Mouse (Mus musculus): ENCODE measurements around the gene Gipr. TPM values are rescaled to one million over a fixed set of nuclear protein-coding genes. Genes with fewer than 3 reads are reported as not detected.
A peak's percentile ranks its signal among the peaks of the same experiment; 100 is the strongest.
"Not testable (repeated sequence)": the region's sequence is repeated elsewhere in the genome, so short reads cannot be mapped to it uniquely, and the experiment has no call there.

The Gipr gene
- polyA plus RNA-seq, 1 experiment from 2014 or later = 0.76 TPM

DNA sequence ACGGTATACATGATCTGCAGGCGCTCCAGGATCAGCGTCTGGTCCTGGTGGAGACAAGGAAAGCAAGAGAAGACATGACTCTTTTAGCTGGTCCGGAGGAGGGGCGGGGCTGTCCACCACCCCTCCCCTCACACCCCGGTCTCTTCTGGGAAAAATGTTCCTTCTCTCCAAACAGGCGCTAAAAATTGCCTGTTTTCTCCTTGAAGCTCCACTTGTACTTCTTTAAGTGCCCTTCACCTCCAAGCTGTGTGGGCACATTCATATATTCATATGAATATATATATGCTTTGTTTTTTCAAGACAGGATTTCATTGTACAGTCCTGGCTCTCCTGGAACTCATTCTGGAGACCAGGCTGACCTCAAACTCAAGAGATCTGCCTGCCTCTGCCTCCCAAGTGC, 3.0 kb downstream of the Gipr start:
- no peak overlapping the region for H3K4me2 ChIP-seq (ENCODE audit: low read depth)
- ATAC-seq (ENCODE audit: insufficient read depth, low FRiP score, low TSS enrichment) = no peak
- peaks cover 26% of the 10 kb centered on the region for H3K27me3 ChIP-seq (ENCODE audit: control insufficient read depth, insufficient read depth, low read length)
- no peak overlapping the region for H3K9ac ChIP-seq (ENCODE audit: low read length)
- WGBS = 80% methylated on average over 7 of the region's 7 CpGs
- no peak overlapping the region for H3K4me3 ChIP-seq (ENCODE audit: low read depth, low read length)
- H3K27ac ChIP-seq (ENCODE audit: low read depth, low read length) = no peak overlapping the region
- no peak for DNase-seq (ENCODE audit: low spot score)
- H3K4me1 ChIP-seq (ENCODE audit: control insufficient read depth, insufficient read depth, low read length) = no peaks in the 10 kb centered on the region; the same call in none of the 2 replicates
- H3K36me3 ChIP-seq (ENCODE audit: control insufficient read depth, insufficient read depth, low read length) = no peaks in the 10 kb centered on the region
- H3K9me3 ChIP-seq (ENCODE audit: control insufficient read depth, low read length) = no peaks in the 10 kb centered on the region

DNA sequence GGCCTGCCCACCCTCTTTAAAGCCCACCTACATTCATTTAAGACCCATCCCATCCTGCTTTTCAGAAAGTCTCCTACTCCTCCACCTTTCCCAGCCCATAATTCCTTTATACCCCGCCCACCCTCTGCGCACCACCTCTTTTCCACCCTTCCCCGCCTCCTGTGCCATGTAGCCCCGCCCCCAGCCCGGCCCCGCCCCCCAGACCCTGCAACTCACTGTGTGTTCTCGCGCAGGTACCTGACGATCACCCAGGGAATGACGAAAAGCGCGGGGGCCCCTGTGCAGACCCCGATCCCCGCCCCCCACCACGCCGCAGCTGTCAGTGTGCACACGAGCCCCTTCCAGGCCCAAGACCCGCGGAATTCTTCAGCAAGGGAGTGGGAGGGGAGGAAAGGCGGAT, 5.8 kb downstream of the Gipr start:
- Histone ChIP-seq H3K27ac (ENCODE audit: low read depth, low read length) (no peak overlapping the region), H3K4me1 (ENCODE audit: control insufficient read depth, insufficient read depth, low read length) (no peaks in the 10 kb centered on the region; the same call in 1 of the 2 replicates), H3K4me2 (ENCODE audit: low read depth) (peak overlapping the region; percentile 53), H3K27me3 (ENCODE audit: control insufficient read depth, insufficient read depth, low read length) (peaks cover 23% of the 10 kb centered on the region), H3K9me3 (ENCODE audit: control insufficient read depth, low read length) (no peaks in the 10 kb centered on the region), H3K9ac (ENCODE audit: low read length) (peak overlapping the region; percentile 26; the same call in 1 of the 2 replicates), H3K36me3 (ENCODE audit: control insufficient read depth, insufficient read depth, low read length) (no peaks in the 10 kb centered on the region), H3K4me3 (ENCODE audit: low read depth, low read length) (peak overlapping the region; percentile 27)
- 1% methylated on average over 20 of the region's 20 CpGs for WGBS
- DNase-seq (ENCODE audit: low spot score) (peak; percentile 48), ATAC-seq (ENCODE audit: insufficient read depth, low FRiP score, low TSS enrichment) (peak; percentile 39; the same call in 1 of the 2 replicates)

DNA sequence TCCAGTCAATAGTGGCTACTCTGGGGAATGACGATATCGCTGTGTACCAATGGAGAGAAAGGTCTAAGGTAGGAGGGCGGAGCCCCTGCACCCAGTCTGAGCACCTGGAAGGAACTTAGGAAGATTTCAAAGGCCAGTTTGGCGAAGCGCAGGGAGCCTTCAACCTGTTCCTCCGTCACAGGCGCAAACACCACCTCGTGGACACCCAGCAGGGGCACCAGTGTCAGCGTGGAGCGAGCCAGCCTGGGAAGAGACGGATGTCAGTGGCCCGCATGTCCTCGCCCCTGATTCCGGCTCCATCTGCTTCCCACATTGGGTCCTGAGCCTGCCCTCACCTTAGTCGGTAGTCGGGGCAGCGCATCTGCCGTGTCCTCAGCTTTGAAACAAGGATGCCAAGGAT, 6.5 kb downstream of the Gipr start:
- no peak for DNase-seq (ENCODE audit: low spot score)
- no peaks in the 10 kb centered on the region; the same call in 1 of the 2 replicates for H3K4me1 ChIP-seq (ENCODE audit: control insufficient read depth, insufficient read depth, low read length)
- peaks cover 4% of the 10 kb centered on the region for H3K36me3 ChIP-seq (ENCODE audit: control insufficient read depth, insufficient read depth, low read length)
- no peaks in the 10 kb centered on the region for H3K9me3 ChIP-seq (ENCODE audit: control insufficient read depth, low read length)
- H3K27ac ChIP-seq (ENCODE audit: low read depth, low read length) = no peak overlapping the region
- H3K9ac ChIP-seq (ENCODE audit: low read length) = no peak overlapping the region
- no peak for ATAC-seq (ENCODE audit: insufficient read depth, low FRiP score, low TSS enrichment)
- no peak overlapping the region for H3K4me2 ChIP-seq (ENCODE audit: low read depth)
- peaks cover 17% of the 10 kb centered on the region for H3K27me3 ChIP-seq (ENCODE audit: control insufficient read depth, insufficient read depth, low read length)
- H3K4me3 ChIP-seq (ENCODE audit: low read depth, low read length) = no peak overlapping the region
- 13% methylated on average over 18 of the region's 18 CpGs for WGBS

DNA sequence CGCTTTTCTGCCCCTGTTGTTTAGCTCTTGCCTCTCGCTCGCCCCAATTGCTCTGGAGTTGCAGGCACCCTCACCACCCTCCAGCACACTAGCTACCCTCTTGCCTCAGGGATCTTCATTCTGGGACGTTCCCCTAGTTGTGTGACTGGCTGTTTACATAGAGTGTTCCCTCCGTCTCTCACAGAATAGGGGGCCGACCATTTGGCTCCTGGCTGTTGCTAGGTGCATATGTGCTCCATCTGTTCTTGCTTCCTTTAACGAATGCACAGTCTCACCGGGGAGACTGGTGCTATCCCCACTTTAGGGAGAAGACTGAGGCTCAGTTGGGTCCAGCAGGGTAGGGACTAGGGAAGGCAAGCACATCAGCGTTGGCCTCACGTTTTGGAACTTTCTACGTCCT, 7.3 kb downstream of the Gipr start:
- no peaks in the 10 kb centered on the region; the same call in 1 of the 2 replicates for H3K4me1 ChIP-seq (ENCODE audit: control insufficient read depth, insufficient read depth, low read length)
- H3K27ac ChIP-seq (ENCODE audit: low read depth, low read length) = no peak overlapping the region
- DNase-seq (ENCODE audit: low spot score) (no peak), ATAC-seq (ENCODE audit: insufficient read depth, low FRiP score, low TSS enrichment) (no peak)
- H3K9me3 ChIP-seq (ENCODE audit: control insufficient read depth, low read length) = no peaks in the 10 kb centered on the region
- 56% methylated on average over 11 of the region's 11 CpGs for WGBS
- peaks cover 11% of the 10 kb centered on the region for H3K27me3 ChIP-seq (ENCODE audit: control insufficient read depth, insufficient read depth, low read length)
- H3K4me3 ChIP-seq (ENCODE audit: low read depth, low read length) = no peak overlapping the region
- H3K4me2 ChIP-seq (ENCODE audit: low read depth) = no peak overlapping the region
- H3K9ac ChIP-seq (ENCODE audit: low read length) = no peak overlapping the region
- H3K36me3 ChIP-seq (ENCODE audit: control insufficient read depth, insufficient read depth, low read length) = peaks cover 7% of the 10 kb centered on the region

DNA sequence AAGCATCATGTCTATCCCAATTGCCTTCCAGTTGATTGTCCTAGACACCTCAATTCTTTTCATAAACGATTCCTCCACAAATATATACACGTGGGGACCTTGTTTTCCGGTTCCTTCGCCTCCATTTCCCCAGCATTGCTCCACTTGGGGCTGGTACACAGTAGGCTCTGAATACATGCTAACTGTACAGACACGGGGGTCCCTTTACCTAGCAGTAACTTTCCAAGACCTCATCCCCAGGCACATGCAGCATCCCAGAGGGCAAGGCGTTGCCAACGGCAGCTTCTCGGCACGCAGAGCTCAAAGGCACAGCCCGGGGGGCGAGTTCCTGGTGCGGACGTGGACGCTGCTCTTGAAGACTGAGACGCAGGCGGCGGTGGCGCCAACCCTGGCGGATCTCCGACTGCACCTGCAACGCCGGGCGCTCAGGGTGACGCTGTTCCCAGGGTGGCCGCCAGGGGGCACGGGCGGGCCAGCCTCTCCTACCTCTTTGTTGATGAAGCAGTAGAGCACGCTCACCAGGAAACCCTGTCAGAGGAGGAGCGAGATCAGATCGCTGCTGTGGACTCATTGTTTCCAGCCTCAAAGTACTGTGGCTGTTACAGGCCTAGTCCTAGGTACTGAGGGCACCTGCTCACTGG, 8.6 kb downstream of the Gipr start:
- Histone ChIP-seq H3K27ac (ENCODE audit: low read depth, low read length) (no peak overlapping the region), H3K36me3 (ENCODE audit: control insufficient read depth, insufficient read depth, low read length) (peaks cover 14% of the 10 kb centered on the region), H3K9ac (ENCODE audit: low read length) (peak overlapping the region; percentile 52), H3K4me3 (ENCODE audit: low read depth, low read length) (no peak overlapping the region), H3K4me2 (ENCODE audit: low read depth) (peak overlapping the region; percentile 32), H3K4me1 (ENCODE audit: control insufficient read depth, insufficient read depth, low read length) (no peaks in the 10 kb centered on the region; the same call in 1 of the 2 replicates), H3K9me3 (ENCODE audit: control insufficient read depth, low read length) (no peaks in the 10 kb centered on the region), H3K27me3 (ENCODE audit: control insufficient read depth, insufficient read depth, low read length) (peaks cover 10% of the 10 kb centered on the region)
- DNase-seq (ENCODE audit: low spot score) (peak; percentile 89), ATAC-seq (ENCODE audit: insufficient read depth, low FRiP score, low TSS enrichment) (peak; percentile 74)
- WGBS = 5% methylated on average over 30 of the region's 30 CpGs

DNA sequence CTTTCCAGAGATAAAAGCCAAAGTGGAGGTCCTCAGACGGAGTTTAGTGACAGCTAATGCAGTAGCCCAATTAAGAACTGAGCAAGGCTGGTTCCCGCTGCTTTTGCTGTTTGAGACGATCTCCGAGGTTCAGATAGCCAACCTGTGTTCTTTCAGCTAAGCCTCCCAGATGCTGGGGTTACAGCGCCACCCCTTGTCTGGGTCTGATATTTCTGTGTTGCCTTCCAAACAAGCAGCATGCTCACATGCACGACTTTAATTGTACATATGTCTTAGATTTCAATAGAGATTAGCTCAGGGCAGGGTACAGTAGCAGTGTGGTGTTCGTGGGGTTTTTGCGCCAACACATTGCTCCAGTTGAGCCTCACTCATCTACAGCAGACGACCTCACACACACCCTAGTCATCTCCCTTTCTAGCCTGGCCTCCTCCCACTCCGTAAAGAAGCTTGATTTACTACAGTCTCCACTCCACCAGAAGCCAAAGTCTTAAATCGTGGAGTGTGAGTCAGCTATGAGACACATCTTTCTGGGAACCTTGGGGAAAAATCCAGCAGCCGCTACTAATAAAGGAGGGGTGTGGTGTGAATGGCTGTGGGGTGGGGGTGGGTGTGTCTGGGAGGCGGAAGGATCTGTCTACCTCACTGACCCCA, 10.0 kb downstream of the Gipr start:
- Histone ChIP-seq H3K4me1 (ENCODE audit: control insufficient read depth, insufficient read depth, low read length) (no peaks in the 10 kb centered on the region; the same call in 1 of the 2 replicates), H3K9ac (ENCODE audit: low read length) (no peak overlapping the region), H3K36me3 (ENCODE audit: control insufficient read depth, insufficient read depth, low read length) (peaks cover 14% of the 10 kb centered on the region), H3K4me2 (ENCODE audit: low read depth) (no peak overlapping the region), H3K27ac (ENCODE audit: low read depth, low read length) (no peak overlapping the region), H3K4me3 (ENCODE audit: low read depth, low read length) (no peak overlapping the region), H3K9me3 (ENCODE audit: control insufficient read depth, low read length) (no peaks in the 10 kb centered on the region), H3K27me3 (ENCODE audit: control insufficient read depth, insufficient read depth, low read length) (peaks cover 10% of the 10 kb centered on the region)
- no peak for DNase-seq (ENCODE audit: low spot score)
- ATAC-seq (ENCODE audit: insufficient read depth, low FRiP score, low TSS enrichment) = no peak
- WGBS = 57% methylated on average over 13 of the region's 13 CpGs

DNA sequence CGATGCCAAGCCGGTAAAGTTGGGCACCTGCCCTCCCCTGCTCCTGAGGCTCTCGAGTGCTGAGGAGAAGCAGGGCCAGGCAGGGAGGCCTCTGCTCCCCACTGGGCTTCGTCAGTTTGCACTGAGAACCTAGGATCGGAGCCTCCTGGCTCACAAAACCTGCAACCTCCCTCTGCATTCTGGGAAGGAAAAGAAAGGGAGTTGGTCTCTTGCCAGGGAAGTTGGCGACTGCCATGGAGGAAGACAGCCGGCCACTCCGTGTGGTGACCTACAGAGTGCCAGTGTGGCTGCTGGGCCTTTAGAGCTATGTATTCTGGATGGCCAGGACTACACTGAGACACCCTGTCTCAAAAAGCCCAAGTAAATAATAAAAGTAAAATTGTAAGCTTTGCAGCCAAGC, 11.1 kb downstream of the Gipr start:
- Histone ChIP-seq H3K36me3 (ENCODE audit: control insufficient read depth, insufficient read depth, low read length) (peaks cover 14% of the 10 kb centered on the region), H3K4me3 (ENCODE audit: low read depth, low read length) (no peak overlapping the region), H3K9me3 (ENCODE audit: control insufficient read depth, low read length) (no peaks in the 10 kb centered on the region), H3K9ac (ENCODE audit: low read length) (no peak overlapping the region), H3K4me2 (ENCODE audit: low read depth) (no peak overlapping the region), H3K27ac (ENCODE audit: low read depth, low read length) (no peak overlapping the region), H3K4me1 (ENCODE audit: control insufficient read depth, insufficient read depth, low read length) (peaks cover 7% of the 10 kb centered on the region), H3K27me3 (ENCODE audit: control insufficient read depth, insufficient read depth, low read length) (peaks cover 8% of the 10 kb centered on the region)
- 85% methylated on average over 8 of the region's 8 CpGs for WGBS
- ATAC-seq (ENCODE audit: insufficient read depth, low FRiP score, low TSS enrichment) = no peak
- DNase-seq (ENCODE audit: low spot score) = no peak

DNA sequence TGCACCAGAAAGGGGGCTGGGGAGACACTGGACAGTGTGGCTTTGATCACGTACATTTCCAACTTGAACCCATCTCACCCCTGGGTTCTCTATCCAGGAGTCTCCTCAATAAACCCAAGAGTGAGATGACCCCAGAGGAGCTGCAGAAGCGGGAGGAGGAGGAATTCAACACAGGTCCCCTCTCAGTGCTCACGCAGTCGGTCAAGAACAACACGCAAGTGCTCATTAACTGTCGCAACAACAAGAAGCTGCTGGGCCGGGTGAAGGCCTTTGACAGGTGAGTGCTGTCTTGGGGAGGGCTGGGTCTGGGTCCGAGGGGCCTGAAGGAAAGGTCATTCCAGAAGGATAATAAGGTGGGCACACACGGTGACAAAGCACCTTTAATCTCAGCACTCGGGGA, 14.8 kb downstream of the Gipr start:
- H3K9me3 ChIP-seq (ENCODE audit: control insufficient read depth, low read length); H3K27me3 ChIP-seq (ENCODE audit: control insufficient read depth, insufficient read depth, low read length); DNase-seq (ENCODE audit: low spot score); H3K4me3 ChIP-seq (ENCODE audit: low read depth, low read length); H3K9ac ChIP-seq (ENCODE audit: low read length); H3K27ac ChIP-seq (ENCODE audit: low read depth, low read length); ATAC-seq (ENCODE audit: insufficient read depth, low FRiP score, low TSS enrichment): not testable (repeated sequence)
- H3K4me2 ChIP-seq (ENCODE audit: low read depth) = peak overlapping the region; percentile 61; the same call in 1 of the 2 replicates
- 94% methylated on average over 10 of the region's 10 CpGs for WGBS
- H3K4me1 ChIP-seq (ENCODE audit: control insufficient read depth, insufficient read depth, low read length) = peaks cover 15% of the 10 kb centered on the region
- peaks cover 14% of the 10 kb centered on the region for H3K36me3 ChIP-seq (ENCODE audit: control insufficient read depth, insufficient read depth, low read length)

DNA sequence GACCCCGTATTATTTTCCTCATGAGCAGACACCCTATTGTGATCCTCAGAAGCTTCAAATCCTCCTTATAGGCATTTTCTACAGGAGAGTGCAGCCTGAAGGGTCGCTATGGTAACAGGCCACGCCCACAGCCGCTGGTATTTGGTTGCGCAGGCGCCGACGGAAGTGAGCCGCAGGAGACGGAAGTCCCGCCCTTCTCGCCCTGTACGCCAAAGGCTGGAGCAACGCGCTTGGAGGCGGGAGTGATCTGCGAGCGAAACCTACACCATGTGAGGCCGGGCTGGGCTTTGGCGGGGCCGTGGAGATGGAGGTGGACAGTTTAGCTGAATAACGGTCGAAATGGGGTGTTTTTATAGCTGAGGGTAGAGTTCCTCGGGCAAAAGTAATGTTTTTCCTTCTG, 16.3 kb downstream of the Gipr start, which contains the start of gene Snrpd2:
Snrpd2 (plus strand) TSS at position 97 of the 400 bp plus-strand sequence.
- H3K36me3 ChIP-seq (ENCODE audit: control insufficient read depth, insufficient read depth, low read length) = peaks cover 12% of the 10 kb centered on the region
- under 1% methylated on average over 24 of the region's 24 CpGs for WGBS

More for the DNA sequence above, 16.3 kb downstream of the Gipr start, which contains the start of gene Snrpd2:
- Histone ChIP-seq H3K4me3 (ENCODE audit: low read depth, low read length) (peak within 1 kb of the TSS; percentile 57), H3K9ac (ENCODE audit: low read length) (peak within 1 kb of the TSS; percentile 49), H3K27me3 (ENCODE audit: control insufficient read depth, insufficient read depth, low read length) (no peaks in the 10 kb centered on the region), H3K4me2 (ENCODE audit: low read depth) (peak within 1 kb of the TSS; percentile 90), H3K27ac (ENCODE audit: low read depth, low read length) (peak within 1 kb of the TSS; percentile 9; the same call in 1 of the 2 replicates), H3K4me1 (ENCODE audit: control insufficient read depth, insufficient read depth, low read length) (peaks cover 15% of the 10 kb centered on the region), H3K9me3 (ENCODE audit: control insufficient read depth, low read length) (no peaks in the 10 kb centered on the region)
- peak; percentile 96 for DNase-seq (ENCODE audit: low spot score)
- ATAC-seq (ENCODE audit: insufficient read depth, low FRiP score, low TSS enrichment) = peak; percentile 88
